Mouse (Mus musculus) myocyte (in vitro differentiated cells): ENCODE measurements around the gene Dhx16.

Experiments used
- CEBPB ChIP-seq: IDR thresholded peaks from 2 replicates; pipeline ENCODE4 v1.6.1; 2011; ENCODE audit warnings: mild to moderate bottlenecking, moderate library complexity; ENCODE audit not compliant: poor library complexity, insufficient read depth, severe bottlenecking
- E2F4 ChIP-seq: IDR thresholded peaks from one replicate; pipeline ENCODE4 v1.6.1; 2011; ENCODE audit warnings: mild to moderate bottlenecking, control low read depth, moderate library complexity; ENCODE audit not compliant: insufficient read depth
- MYOD1 ChIP-seq, 3 experiments: IDR thresholded peaks; one replicate each; pipeline ENCODE4 v1.6.1; 2011; ENCODE audit warnings: control low read depth in 2 of 3, low read depth in 2 of 3, mild to moderate bottlenecking in 2 of 3, moderate library complexity in 1 of 3; ENCODE audit not compliant: insufficient read length in 2 of 3, control insufficient read depth in 1 of 3
- POLR2A ChIP-seq: IDR thresholded peaks from one replicate; pipeline ENCODE4 v1.6.1; 2011; ENCODE audit warnings: low read depth, mild to moderate bottlenecking, control low read depth, moderate library complexity; ENCODE audit not compliant: insufficient read length

DNA sequence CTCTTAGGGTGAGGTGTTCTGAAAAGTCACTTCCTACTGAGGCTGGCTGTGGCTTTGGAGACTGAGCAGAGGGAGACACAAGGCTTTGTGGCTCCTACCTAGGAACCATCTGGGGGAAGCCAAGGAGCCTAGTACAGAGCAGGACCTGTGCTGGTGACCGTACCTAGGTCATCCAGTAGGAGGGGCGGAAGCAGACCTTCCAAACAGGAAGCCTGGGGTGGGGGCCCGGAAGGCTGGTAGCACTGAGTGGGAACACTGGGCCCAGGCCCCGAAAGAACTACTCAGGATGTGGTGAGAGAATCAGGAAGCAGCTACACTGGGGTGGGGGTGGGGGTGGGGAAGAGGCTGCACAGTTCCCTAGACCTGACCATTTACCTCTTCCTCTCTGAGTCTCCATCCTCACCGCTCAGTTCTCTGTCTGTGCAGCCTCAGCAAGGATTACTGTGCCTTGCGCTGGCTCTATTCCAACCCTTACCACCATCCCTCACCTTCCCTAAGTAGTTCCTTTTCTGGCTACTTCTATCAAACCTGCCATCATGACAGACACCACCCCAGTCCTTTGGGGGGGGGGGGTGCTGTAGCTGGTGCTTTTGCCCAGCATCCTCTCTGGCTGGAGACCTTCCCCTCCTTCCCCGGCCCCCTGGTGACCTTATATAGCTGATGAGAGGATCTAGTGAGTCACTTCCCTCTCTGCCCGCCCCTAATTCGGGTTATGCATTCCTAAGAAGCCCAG is 9.3 kb upstream of the Dhx16 start:
- TF ChIP-seq CEBPB = no peak
- TF ChIP-seq MYOD1 (IDR thresholded peaks at IDR 0.05; ENCODE audit: control insufficient read depth in 1 of 3, insufficient read length in 2 of 3, low read depth in 2 of 3) = no peak
- TF ChIP-seq E2F4 = no peak
- no peak for TF ChIP-seq POLR2A
